Mouse (Mus musculus): ENCODE results near the gene Agt.
A peak's percentile ranks its signal among the peaks of the same experiment; 100 is the strongest.

Agt gene

GRCm38 (mm10) chr8:124569593-124569992 lies at the start of gene Agt:
Gene Agt, minus strand, starts transcription at chr8:124569706.
- no peak for DNase-seq

- DNase-seq: no peak
Observed at GRCm38 (mm10) chr8:124618252-124618651, 48.7 kb upstream of the Agt start.

GRCm38 (mm10) chr8:124617266-124617869 lies 47.9 kb upstream of the Agt start:
- DNase-seq: peak; percentile 74

GRCm38 (mm10) chr8:124614325-124614724 lies 44.8 kb upstream of the Agt start:
- no peak for DNase-seq

- no peak for DNase-seq
Observed at GRCm38 (mm10) chr8:124608972-124609353, 39.5 kb upstream of the Agt start.

- DNase-seq: peak; percentile 46
Observed at GRCm38 (mm10) chr8:124608239-124608971, 38.9 kb upstream of the Agt start.

GRCm38 (mm10) chr8:124604066-124604465 lies 34.6 kb upstream of the Agt start:
- no peak for DNase-seq

GRCm38 (mm10) chr8:124589393-124589792 lies 19.9 kb upstream of the Agt start:
- DNase-seq: no peak

GRCm38 (mm10) chr8:124586556-124586955 lies 17.1 kb upstream of the Agt start:
- no peak for DNase-seq

GRCm38 (mm10) chr8:124585718-124586425 lies 16.4 kb upstream of the Agt start:
- DNase-seq: no peak

GRCm38 (mm10) chr8:124576751-124577150 lies 7.2 kb upstream of the Agt start:
- no peak for DNase-seq

GRCm38 (mm10) chr8:124575811-124576210 lies 6.3 kb upstream of the Agt start, which contains the start of gene Capn9:
Gene Capn9, plus strand, starts transcription at chr8:124576111.
- DNase-seq: no peak

GRCm38 (mm10) chr8:124573552-124574340 lies 4.2 kb upstream of the Agt start:
- DNase-seq: peak; percentile 93

GRCm38 (mm10) chr8:124572430-124572775 lies 2.9 kb upstream of the Agt start:
- no peak for DNase-seq

- DNase-seq: no peak
Observed at GRCm38 (mm10) chr8:124571732-124572429, 2.4 kb upstream of the Agt start.

GRCm38 (mm10) chr8:124569100-124569499 lies 406 bp downstream of the Agt start:
- no peak for DNase-seq

- no peak for DNase-seq
Observed at GRCm38 (mm10) chr8:124567584-124567983, 1.9 kb downstream of the Agt start.

GRCm38 (mm10) chr8:124567126-124567525 lies 2.4 kb downstream of the Agt start:
- DNase-seq: no peak

GRCm38 (mm10) chr8:124557476-124557875 lies 12.0 kb downstream of the Agt start:
- DNase-seq: no peak

GRCm38 (mm10) chr8:124556658-124557057 lies 12.8 kb downstream of the Agt start:
- peak; percentile 32 for DNase-seq

GRCm38 (mm10) chr8:124556164-124556563 lies 13.3 kb downstream of the Agt start:
- no peak for DNase-seq

GRCm38 (mm10) chr8:124555113-124555750 lies 14.3 kb downstream of the Agt start:
- no peak for DNase-seq
